Mouse (Mus musculus): ENCODE results near the gene Anxa3. TPM values are rescaled to one million over a fixed set of nuclear protein-coding genes. Genes with fewer than 3 reads are reported as not detected.

Anxa3 gene
- polyA plus RNA-seq, 1 experiment from 2014 or later: 26.5 TPM

DNA sequence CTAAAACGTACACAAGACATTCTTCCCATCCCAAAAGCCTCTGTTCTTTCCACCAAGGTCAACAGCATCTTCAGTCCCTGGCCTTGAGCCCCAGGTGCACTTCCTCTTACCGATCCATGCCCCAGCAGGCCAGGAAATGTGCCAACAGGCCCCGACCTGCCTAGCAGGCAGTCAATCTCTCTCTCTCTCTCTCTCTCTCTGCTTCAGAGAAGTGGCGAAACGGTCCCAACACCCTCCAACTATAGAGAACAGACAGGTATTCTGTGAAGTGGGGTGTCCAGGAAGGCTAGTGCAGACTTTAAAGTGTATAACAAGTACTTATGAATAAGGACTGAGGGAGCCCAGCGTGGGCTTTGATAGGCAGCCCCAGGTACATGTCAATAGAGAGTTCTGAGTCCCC is 75.8 kb downstream of the Anxa3 start:
- Histone ChIP-seq H3K4me2 (replicated peaks) (no peak overlapping the region), H3K4me1 (replicated peaks; ENCODE audit: control insufficient read depth, insufficient read depth, low read length) (no peaks in the 10 kb centered on the region), H3K4me3 (replicated peaks; ENCODE audit: low read length) (no peak overlapping the region), H3K9ac (no peak overlapping the region), H3K27ac (no peak overlapping the region), H3K27me3 (ENCODE audit: control insufficient read depth, insufficient read depth, low read length) (no peaks in the 10 kb centered on the region), H3K36me3 (replicated peaks; ENCODE audit: control insufficient read depth, insufficient read depth) (no peaks in the 10 kb centered on the region), H3K9me3 (ENCODE audit: control insufficient read depth, low read length) (no peaks in the 10 kb centered on the region)
- ATAC-seq (ENCODE audit: low FRiP score): no peak
- no peak for DNase-seq (ENCODE audit: low spot score)
- WGBS: 78% methylated on average over 6 of the region's 6 CpGs

- Histone ChIP-seq H3K4me1 (replicated peaks; ENCODE audit: control insufficient read depth, insufficient read depth, low read length) (no peaks in the 10 kb centered on the region), H3K27me3 (ENCODE audit: control insufficient read depth, insufficient read depth, low read length) (no peaks in the 10 kb centered on the region), H3K4me3 (replicated peaks; ENCODE audit: low read length) (no peak overlapping the region), H3K9ac (no peak overlapping the region), H3K4me2 (replicated peaks) (no peak overlapping the region), H3K36me3 (replicated peaks; ENCODE audit: control insufficient read depth, insufficient read depth) (no peaks in the 10 kb centered on the region), H3K27ac (no peak overlapping the region), H3K9me3 (ENCODE audit: control insufficient read depth, low read length) (no peaks in the 10 kb centered on the region)
- DNase-seq (ENCODE audit: low spot score): no peak
- no peak for ATAC-seq (ENCODE audit: low FRiP score)
- WGBS: 74% methylated on average over 12 of the region's 12 CpGs
Observed at GRCm38 (mm10) chr5:96870996-96871395, 77.9 kb downstream of the Anxa3 start.

- H3K9me3 ChIP-seq (ENCODE audit: control insufficient read depth, low read length): peaks cover 4% of the 10 kb centered on the region; the same call in 1 of the 2 replicates
- H3K36me3 ChIP-seq (replicated peaks; ENCODE audit: control insufficient read depth, insufficient read depth): no peaks in the 10 kb centered on the region
- peak; percentile 57 for DNase-seq (ENCODE audit: low spot score)
- ATAC-seq (ENCODE audit: low FRiP score): no peak
- H3K4me2 ChIP-seq (replicated peaks): no peak overlapping the region
- 94% methylated on average over 1 of the region's 1 CpGs for WGBS
- no peak overlapping the region for H3K9ac ChIP-seq
- no peaks in the 10 kb centered on the region for H3K27me3 ChIP-seq (ENCODE audit: control insufficient read depth, insufficient read depth, low read length)
- H3K27ac ChIP-seq: no peak overlapping the region
- no peak overlapping the region for H3K4me3 ChIP-seq (replicated peaks; ENCODE audit: low read length)
- no peaks in the 10 kb centered on the region for H3K4me1 ChIP-seq (replicated peaks; ENCODE audit: control insufficient read depth, insufficient read depth, low read length)
Observed at GRCm38 (mm10) chr5:96878178-96878577, 85.0 kb downstream of the Anxa3 start.

DNA sequence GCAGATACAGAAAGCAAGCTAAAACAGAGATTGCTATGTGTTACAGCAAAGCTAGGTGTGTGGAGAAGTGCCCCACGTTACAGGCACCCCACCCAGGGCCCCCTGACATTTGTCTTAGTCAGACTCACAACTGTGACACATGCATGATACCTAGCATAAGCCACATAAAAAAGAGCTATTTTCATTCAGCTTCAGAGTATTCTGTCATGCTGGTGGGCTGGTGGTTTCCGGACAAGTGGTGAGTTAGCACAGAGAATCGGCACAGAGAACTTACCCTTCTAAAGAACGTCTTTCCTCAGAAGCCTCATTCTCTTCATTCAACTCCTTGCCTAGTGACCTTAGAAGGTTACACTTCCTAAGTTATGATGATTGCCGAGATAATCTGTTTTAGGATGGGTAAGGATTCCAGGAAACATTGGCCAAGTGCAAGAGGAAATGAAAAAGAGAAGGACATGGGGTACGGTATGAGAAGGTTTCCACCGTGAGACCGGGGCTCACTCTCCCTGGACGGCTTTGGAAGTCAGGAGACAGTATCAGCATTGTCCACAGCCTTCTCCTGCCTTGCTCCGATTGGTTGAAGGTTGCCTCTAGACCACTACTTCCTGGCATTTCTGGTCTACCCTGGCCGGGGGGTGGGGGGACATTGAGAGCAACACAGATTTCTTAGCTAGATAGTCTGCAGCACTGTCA is 85.9 kb downstream of the Anxa3 start:
- H3K9me3 ChIP-seq (ENCODE audit: control insufficient read depth, low read length): peaks cover 4% of the 10 kb centered on the region; the same call in 1 of the 2 replicates

DNA sequence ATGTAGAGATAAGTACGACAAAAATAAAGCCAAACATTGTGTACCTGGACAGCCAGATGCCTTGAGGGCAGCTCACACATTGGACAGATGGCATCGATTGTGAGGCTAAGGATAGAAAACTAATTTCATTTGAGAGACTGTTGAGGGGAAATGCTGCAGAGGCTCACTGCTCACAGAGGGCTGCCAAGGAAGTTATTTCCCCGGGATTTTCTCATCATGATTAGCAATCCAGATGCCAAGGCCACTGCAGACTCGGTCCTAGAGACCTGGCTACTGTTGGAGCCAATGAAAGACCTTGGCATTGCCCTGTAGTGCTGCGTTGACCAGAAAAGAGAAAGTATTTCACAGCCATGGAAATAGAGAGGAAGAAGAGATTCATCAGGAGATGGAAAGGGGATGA is 87.1 kb downstream of the Anxa3 start:
- H3K9me3 ChIP-seq (ENCODE audit: control insufficient read depth, low read length): peaks cover 4% of the 10 kb centered on the region; the same call in 1 of the 2 replicates
- H3K9ac ChIP-seq: no peak overlapping the region
- no peak overlapping the region for H3K4me3 ChIP-seq (replicated peaks; ENCODE audit: low read length)
- H3K27me3 ChIP-seq (ENCODE audit: control insufficient read depth, insufficient read depth, low read length): no peaks in the 10 kb centered on the region
- ATAC-seq (ENCODE audit: low FRiP score): no peak
- DNase-seq (ENCODE audit: low spot score): peak; percentile 24
- H3K27ac ChIP-seq: no peak overlapping the region
- no peak overlapping the region for H3K4me2 ChIP-seq (replicated peaks)
- no peaks in the 10 kb centered on the region for H3K36me3 ChIP-seq (replicated peaks; ENCODE audit: control insufficient read depth, insufficient read depth)
- WGBS: 77% methylated on average over 5 of the region's 5 CpGs
- H3K4me1 ChIP-seq (replicated peaks; ENCODE audit: control insufficient read depth, insufficient read depth, low read length): no peaks in the 10 kb centered on the region

More for the DNA sequence above, 85.9 kb downstream of the Anxa3 start:
- Histone ChIP-seq H3K36me3 (replicated peaks; ENCODE audit: control insufficient read depth, insufficient read depth) (no peaks in the 10 kb centered on the region), H3K4me3 (replicated peaks; ENCODE audit: low read length) (no peak overlapping the region), H3K9ac (no peak overlapping the region), H3K4me2 (replicated peaks) (no peak overlapping the region), H3K27me3 (ENCODE audit: control insufficient read depth, insufficient read depth, low read length) (no peaks in the 10 kb centered on the region), H3K4me1 (replicated peaks; ENCODE audit: control insufficient read depth, insufficient read depth, low read length) (no peaks in the 10 kb centered on the region), H3K27ac (no peak overlapping the region)
- DNase-seq (ENCODE audit: low spot score) (no peak), ATAC-seq (ENCODE audit: low FRiP score) (no peak)
- 94% methylated on average over 11 of the region's 11 CpGs for WGBS

DNA sequence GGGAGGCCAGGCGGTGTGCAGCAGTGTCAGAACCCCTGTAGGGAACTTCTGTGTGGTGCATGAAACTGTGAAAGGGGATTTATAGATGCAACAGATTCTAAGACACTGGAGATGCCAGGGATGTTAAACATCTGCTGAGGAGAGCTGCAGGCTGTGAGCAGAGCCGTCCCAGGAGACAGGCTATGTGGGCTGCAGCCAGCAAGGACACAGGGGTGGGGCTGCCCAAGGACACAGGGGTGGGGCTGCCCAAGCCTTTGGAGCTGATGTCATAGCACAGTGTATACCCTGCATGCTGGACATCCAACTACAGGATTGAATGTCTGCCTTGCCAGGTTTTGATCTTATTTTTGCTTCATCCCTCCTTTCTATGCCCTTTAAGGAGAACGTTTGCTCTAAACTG is 88.0 kb downstream of the Anxa3 start:
- Histone ChIP-seq H3K36me3 (replicated peaks; ENCODE audit: control insufficient read depth, insufficient read depth) (no peaks in the 10 kb centered on the region), H3K4me1 (replicated peaks; ENCODE audit: control insufficient read depth, insufficient read depth, low read length) (no peaks in the 10 kb centered on the region), H3K4me3 (replicated peaks; ENCODE audit: low read length) (no peak overlapping the region), H3K27me3 (ENCODE audit: control insufficient read depth, insufficient read depth, low read length) (no peaks in the 10 kb centered on the region), H3K27ac (no peak overlapping the region), H3K9me3 (ENCODE audit: control insufficient read depth, low read length) (peaks cover 4% of the 10 kb centered on the region; the same call in 1 of the 2 replicates), H3K9ac (no peak overlapping the region), H3K4me2 (replicated peaks) (no peak overlapping the region)
- no peak for DNase-seq (ENCODE audit: low spot score)
- no peak for ATAC-seq (ENCODE audit: low FRiP score)
- WGBS: 82% methylated on average over 3 of the region's 3 CpGs

DNA sequence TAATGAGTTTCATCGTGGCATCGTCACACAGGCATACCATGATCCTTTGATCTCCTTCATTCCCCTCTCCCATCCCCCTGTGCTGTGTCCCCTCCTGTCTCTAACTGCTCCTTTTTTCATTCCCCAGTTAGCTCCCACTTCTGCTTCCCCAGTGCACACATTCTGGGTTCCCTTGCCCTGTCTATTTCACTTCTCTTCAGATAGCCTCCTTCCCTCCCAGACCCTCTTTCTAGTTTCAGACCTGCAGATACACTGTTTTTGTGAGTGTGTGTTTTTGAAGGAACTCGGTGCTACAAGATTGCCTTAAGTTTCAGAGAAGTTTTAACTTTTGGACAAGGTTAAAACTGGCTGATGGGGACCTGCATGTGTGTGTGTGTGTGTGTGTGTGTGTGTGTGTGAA is 88.5 kb downstream of the Anxa3 start:
- H3K9ac ChIP-seq: no peak overlapping the region
- no peak overlapping the region for H3K4me2 ChIP-seq (replicated peaks)
- H3K27ac ChIP-seq: no peak overlapping the region
- H3K27me3 ChIP-seq (ENCODE audit: control insufficient read depth, insufficient read depth, low read length): no peaks in the 10 kb centered on the region
- no peaks in the 10 kb centered on the region for H3K4me1 ChIP-seq (replicated peaks; ENCODE audit: control insufficient read depth, insufficient read depth, low read length)
- ATAC-seq (ENCODE audit: low FRiP score): no peak
- peaks cover 4% of the 10 kb centered on the region; the same call in 1 of the 2 replicates for H3K9me3 ChIP-seq (ENCODE audit: control insufficient read depth, low read length)
- H3K36me3 ChIP-seq (replicated peaks; ENCODE audit: control insufficient read depth, insufficient read depth): no peaks in the 10 kb centered on the region
- no peak for DNase-seq (ENCODE audit: low spot score)
- WGBS: 83% methylated on average over 3 of the region's 3 CpGs
- no peak overlapping the region for H3K4me3 ChIP-seq (replicated peaks; ENCODE audit: low read length)

DNA sequence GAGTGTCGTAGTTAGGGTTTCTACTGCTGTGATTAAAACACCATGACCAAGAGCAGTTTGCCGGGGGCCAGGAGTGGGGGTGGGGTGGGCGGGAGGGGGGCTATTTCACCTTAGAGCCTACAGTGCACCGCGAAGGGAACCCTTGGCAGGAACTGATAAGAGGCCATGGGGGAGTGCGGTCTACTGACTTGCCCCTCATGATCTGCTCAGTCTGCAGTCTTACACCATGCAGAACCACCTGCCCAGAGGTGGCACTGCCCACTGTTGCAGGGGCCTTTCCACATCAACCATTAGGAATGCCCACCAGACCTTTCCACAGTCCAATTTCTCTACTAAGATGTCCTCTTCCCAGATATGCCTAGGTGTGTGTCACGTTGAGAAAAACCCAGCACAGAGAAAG is 92.1 kb downstream of the Anxa3 start:
- no peak overlapping the region for H3K27ac ChIP-seq
- no peaks in the 10 kb centered on the region for H3K36me3 ChIP-seq (replicated peaks; ENCODE audit: control insufficient read depth, insufficient read depth)
- no peaks in the 10 kb centered on the region for H3K27me3 ChIP-seq (ENCODE audit: control insufficient read depth, insufficient read depth, low read length)
- DNase-seq (ENCODE audit: low spot score): no peak
- H3K4me2 ChIP-seq (replicated peaks): no peak overlapping the region
- H3K4me3 ChIP-seq (replicated peaks; ENCODE audit: low read length): no peak overlapping the region
- H3K9me3 ChIP-seq (ENCODE audit: control insufficient read depth, low read length): no peaks in the 10 kb centered on the region
- WGBS: 89% methylated on average over 7 of the region's 7 CpGs
- no peak for ATAC-seq (ENCODE audit: low FRiP score)
- no peak overlapping the region for H3K9ac ChIP-seq
- no peaks in the 10 kb centered on the region for H3K4me1 ChIP-seq (replicated peaks; ENCODE audit: control insufficient read depth, insufficient read depth, low read length)

GRCm38 (mm10) chr5:96888396-96888795 is 95.3 kb downstream of the Anxa3 start:
- Histone ChIP-seq H3K4me1 (replicated peaks; ENCODE audit: control insufficient read depth, insufficient read depth, low read length) (no peaks in the 10 kb centered on the region), H3K4me3 (replicated peaks; ENCODE audit: low read length) (no peak overlapping the region), H3K9me3 (ENCODE audit: control insufficient read depth, low read length) (no peaks in the 10 kb centered on the region), H3K4me2 (replicated peaks) (no peak overlapping the region), H3K9ac (no peak overlapping the region), H3K36me3 (replicated peaks; ENCODE audit: control insufficient read depth, insufficient read depth) (no peaks in the 10 kb centered on the region), H3K27me3 (ENCODE audit: control insufficient read depth, insufficient read depth, low read length) (no peaks in the 10 kb centered on the region), H3K27ac (no peak overlapping the region)
- WGBS: 90% methylated on average over 3 of the region's 3 CpGs
- DNase-seq (ENCODE audit: low spot score) (no peak), ATAC-seq (ENCODE audit: low FRiP score) (no peak)

GRCm38 (mm10) chr5:96890367-96890766 is 97.2 kb downstream of the Anxa3 start:
- Histone ChIP-seq H3K4me3 (replicated peaks; ENCODE audit: low read length) (no peak overlapping the region), H3K9me3 (ENCODE audit: control insufficient read depth, low read length) (no peaks in the 10 kb centered on the region), H3K9ac (no peak overlapping the region), H3K27ac (no peak overlapping the region), H3K4me2 (replicated peaks) (no peak overlapping the region), H3K36me3 (replicated peaks; ENCODE audit: control insufficient read depth, insufficient read depth) (no peaks in the 10 kb centered on the region), H3K27me3 (ENCODE audit: control insufficient read depth, insufficient read depth, low read length) (no peaks in the 10 kb centered on the region), H3K4me1 (replicated peaks; ENCODE audit: control insufficient read depth, insufficient read depth, low read length) (no peaks in the 10 kb centered on the region)
- peak; percentile 38 for DNase-seq (ENCODE audit: low spot score)
- WGBS: 60% methylated on average over 5 of the region's 5 CpGs
- peak; percentile 71; the same call in 1 of the 2 replicates for ATAC-seq (ENCODE audit: low FRiP score)

Data from hindbrain, embryonic 14.5 days (tissue).